Mouse (Mus musculus): ENCODE measurements around the gene Hspa1a. TPM values are rescaled to one million over a fixed set of nuclear protein-coding genes. Genes with fewer than 3 reads are reported as not detected.
"Not testable (repeated sequence)": the region's sequence is repeated elsewhere in the genome, so short reads cannot be mapped to it uniquely, and the experiment has no call there.

The Hspa1a gene
- total RNA-seq, 2 experiments from 2014 or later: 2.3 to 3.3 TPM

GRCm38 (mm10) chr17:35002153-35002865 is 30.4 kb upstream of the Hspa1a start:
- intact Hi-C loops (cut with DNase I): no loop called here
- DNase-seq: no peak

- intact Hi-C loops (cut with DNase I): no loop called here
- peak in 1 of 2 experiments; percentile 23 for DNase-seq
These were observed 29.6 kb upstream of the Hspa1a start for GRCm38 (mm10) chr17:35001452-35002152.

GRCm38 (mm10) chr17:35000717-35001451 is 28.9 kb upstream of the Hspa1a start, which contains the start of gene Vars:
TSS of gene Vars (plus strand) at chr17:35000987.
- DNase-seq: peak; percentile 89 to 91
- intact Hi-C loops (cut with DNase I): no loop called here

GRCm38 (mm10) chr17:34999871-35000716 is 28.1 kb upstream of the Hspa1a start:
- DNase-seq; intact Hi-C loops (cut with DNase I): not testable (repeated sequence)

- intact Hi-C loops (cut with DNase I): no loop called here
These were observed 26.8 kb upstream of the Hspa1a start for GRCm38 (mm10) chr17:34998526-34999430.

GRCm38 (mm10) chr17:34997142-34997483 is 25.2 kb upstream of the Hspa1a start:
- DNase-seq: no peak
- intact Hi-C loops (cut with DNase I): no loop called here

More at GRCm38 (mm10) chr17:34998526-34999430, 26.8 kb upstream of the Hspa1a start:
- DNase-seq: no peak

- intact Hi-C loops (cut with DNase I): no loop called here
These were observed 24.6 kb upstream of the Hspa1a start for GRCm38 (mm10) chr17:34996411-34997141.

GRCm38 (mm10) chr17:34995927-34996326 is 24.0 kb upstream of the Hspa1a start:
- DNase-seq; intact Hi-C loops (cut with DNase I): not testable (repeated sequence)

More at GRCm38 (mm10) chr17:34996411-34997141, 24.6 kb upstream of the Hspa1a start:
- DNase-seq: no peak

GRCm38 (mm10) chr17:34995192-34995591 is 23.2 kb upstream of the Hspa1a start:
- intact Hi-C loops (cut with DNase I); DNase-seq: not testable (repeated sequence)

GRCm38 (mm10) chr17:34994751-34995150 is 22.8 kb upstream of the Hspa1a start:
- no peak for DNase-seq
- intact Hi-C loops (cut with DNase I): no loop called here

GRCm38 (mm10) chr17:34984218-34984617 is 12.3 kb upstream of the Hspa1a start:
- intact Hi-C loops (cut with DNase I): loop anchor here (5.0 kb wide), 2 partner anchors 72 to 132 kb away; partner anchors contain the start of genes Nelfe, Skiv2l and Slc44a4
- no peak for DNase-seq

- DNase-seq: no peak
- intact Hi-C loops (cut with DNase I): loop anchor here (5.0 kb wide), 2 partner anchors 70 to 130 kb away; partner anchors contain the start of genes Nelfe, Skiv2l and Slc44a4
These were observed 10.4 kb upstream of the Hspa1a start for GRCm38 (mm10) chr17:34982328-34982727.

- peak; percentile 91 to 92 for DNase-seq
- intact Hi-C loops (cut with DNase I): loop anchor here (5.0 kb wide), 2 partner anchors 69 to 129 kb away; partner anchors contain the start of genes Nelfe, Skiv2l and Slc44a4
These were observed 9.8 kb upstream of the Hspa1a start, which contains the start of gene Lsm2 for GRCm38 (mm10) chr17:34981690-34982180. TSS of gene Lsm2 (plus strand) at chr17:34981862.

GRCm38 (mm10) chr17:34980655-34981054 is 8.7 kb upstream of the Hspa1a start:
- intact Hi-C loops (cut with DNase I): loop anchor here (5.0 kb wide), 2 partner anchors 68 to 128 kb away; partner anchors contain the start of genes Nelfe, Skiv2l and Slc44a4

GRCm38 (mm10) chr17:34979631-34980030 is 7.7 kb upstream of the Hspa1a start:
- intact Hi-C loops (cut with DNase I): loop anchor here (5.0 kb wide), 2 partner anchors 67 to 127 kb away; partner anchors contain the start of genes Nelfe, Skiv2l and Slc44a4
- DNase-seq: no peak

More at GRCm38 (mm10) chr17:34980655-34981054, 8.7 kb upstream of the Hspa1a start:
- DNase-seq: peak in 1 of 2 experiments; percentile 45

GRCm38 (mm10) chr17:34978239-34978638 is 6.3 kb upstream of the Hspa1a start:
- intact Hi-C loops (cut with DNase I): loop anchor here (1.0 kb wide), 1 partner anchor 23 kb away; no protein-coding TSS in a partner anchor
- DNase-seq: no peak

GRCm38 (mm10) chr17:34977000-34977399 is 5.0 kb upstream of the Hspa1a start:
- DNase-seq: no peak
- intact Hi-C loops (cut with DNase I): no loop called here
